Mouse (Mus musculus) kidney, adult 8-10 months (tissue): Measurements from ENCODE around the gene Ptprb.

Experiments
- DNase-seq, 2 experiments: peaks; one replicate each; pipeline ENCODE4 v3.0.0; 2022

The Ptprb gene

GRCm38 (mm10) chr10:116297854-116298253, 22.5 kb downstream of the Ptprb start:
- no peak for DNase-seq

- DNase-seq, result peak in 1 of 2 experiments; percentile 38
These were observed 25.5 kb downstream of the Ptprb start for GRCm38 (mm10) chr10:116300824-116301223.

- DNase-seq, result peak; percentile 56 to 59
These were observed 25.9 kb downstream of the Ptprb start for GRCm38 (mm10) chr10:116301258-116301657.

- no peak for DNase-seq
These were observed 29.0 kb downstream of the Ptprb start for GRCm38 (mm10) chr10:116304355-116304754.

GRCm38 (mm10) chr10:116309460-116309859, 34.1 kb downstream of the Ptprb start:
- no peak for DNase-seq

GRCm38 (mm10) chr10:116310516-116311210, 35.3 kb downstream of the Ptprb start:
- no peak for DNase-seq

GRCm38 (mm10) chr10:116319246-116319645, 43.9 kb downstream of the Ptprb start:
- peak; percentile 72 to 85 for DNase-seq

GRCm38 (mm10) chr10:116329086-116329485, 53.8 kb downstream of the Ptprb start:
- no peak for DNase-seq

- DNase-seq, result peak; percentile 32 to 66
These were observed 55.1 kb downstream of the Ptprb start for GRCm38 (mm10) chr10:116330458-116330857.

- no peak for DNase-seq
These were observed 55.7 kb downstream of the Ptprb start for GRCm38 (mm10) chr10:116330961-116331510.

- no peak for DNase-seq
These were observed 58.3 kb downstream of the Ptprb start for GRCm38 (mm10) chr10:116333666-116334065.

- no peak for DNase-seq
These were observed 58.8 kb downstream of the Ptprb start for GRCm38 (mm10) chr10:116334120-116334519.

- DNase-seq, result no peak
These were observed 60.0 kb downstream of the Ptprb start for GRCm38 (mm10) chr10:116335328-116335727.

GRCm38 (mm10) chr10:116341194-116341593, 65.9 kb downstream of the Ptprb start:
- no peak for DNase-seq

GRCm38 (mm10) chr10:116346618-116347184, 71.4 kb downstream of the Ptprb start:
- DNase-seq, result no peak

- DNase-seq, result no peak
These were observed 73.7 kb downstream of the Ptprb start for GRCm38 (mm10) chr10:116349004-116349403.

GRCm38 (mm10) chr10:116350532-116350931, 75.2 kb downstream of the Ptprb start:
- DNase-seq, result no peak

- DNase-seq, result no peak
These were observed 79.0 kb downstream of the Ptprb start for GRCm38 (mm10) chr10:116354372-116354771.

GRCm38 (mm10) chr10:116362181-116362580, 86.9 kb downstream of the Ptprb start:
- DNase-seq, result no peak

- DNase-seq, result no peak
These were observed 87.3 kb downstream of the Ptprb start for GRCm38 (mm10) chr10:116362645-116363044.

- DNase-seq, result no peak
These were observed 89.4 kb downstream of the Ptprb start for GRCm38 (mm10) chr10:116364759-116365158.

GRCm38 (mm10) chr10:116370991-116371725, 95.8 kb downstream of the Ptprb start:
- DNase-seq, result no peak

- DNase-seq, result no peak
These were observed 98.8 kb downstream of the Ptprb start for GRCm38 (mm10) chr10:116374111-116374510.

- DNase-seq, result no peak
These were observed 101.5 kb downstream of the Ptprb start for GRCm38 (mm10) chr10:116376853-116377252.
